Mouse (Mus musculus): ENCODE results near the gene Selenoh.
A peak's percentile ranks its signal among the peaks of the same experiment; 100 is the strongest.
"Not testable (repeated sequence)": the region's sequence is repeated elsewhere in the genome, so short reads cannot be mapped to it uniquely, and the experiment has no call there.

Gene Selenoh

DNA sequence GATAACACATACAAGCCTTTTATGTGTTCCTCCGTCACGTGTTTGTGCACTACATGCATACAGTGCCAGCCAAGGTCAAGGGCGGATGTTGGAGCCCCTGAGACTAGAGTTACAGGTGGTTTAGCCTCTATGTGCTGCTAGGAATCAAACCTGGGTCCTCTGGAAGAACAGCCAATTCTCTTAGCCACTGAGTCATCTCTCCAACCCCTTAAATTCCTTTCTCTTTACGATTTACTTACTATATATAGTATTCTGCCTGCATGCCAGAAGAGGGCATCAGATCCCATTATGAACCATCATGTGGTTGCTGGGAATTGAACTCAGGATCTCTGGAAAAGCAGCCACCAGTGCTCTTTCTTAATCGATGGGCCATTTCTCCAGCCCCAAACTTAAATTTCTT lies 965 bp upstream of the Selenoh start:
- not testable (repeated sequence) for DNase-seq (ENCODE audit: low read depth, low spot score)

- peak; percentile 11 for DNase-seq (ENCODE audit: low read depth, low spot score)
Measured at GRCm38 (mm10) chr2:84669828-84670568, 572 bp downstream of the Selenoh start.

DNA sequence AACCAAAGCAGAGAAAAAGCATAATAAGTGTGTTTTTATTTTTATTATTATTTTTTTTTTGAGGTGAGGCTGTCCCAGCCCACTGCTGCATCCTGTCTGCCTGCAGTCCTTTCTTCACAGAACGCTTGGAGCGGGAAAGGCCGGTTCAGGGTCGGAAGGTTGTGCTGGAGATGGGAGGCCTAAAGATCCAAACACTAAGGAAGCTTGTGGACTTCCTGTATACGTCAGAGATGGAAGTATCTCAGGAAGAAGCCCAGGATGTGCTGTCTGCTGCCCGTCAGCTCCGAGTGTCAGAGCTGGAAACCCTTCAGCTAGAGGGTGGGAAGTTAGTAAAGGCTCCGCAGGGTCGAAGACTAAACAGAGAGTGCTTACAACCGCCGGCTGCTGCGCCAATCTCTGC lies 4.5 kb downstream of the Selenoh start:
- DNase-seq (ENCODE audit: low read depth, low spot score): no peak

DNA sequence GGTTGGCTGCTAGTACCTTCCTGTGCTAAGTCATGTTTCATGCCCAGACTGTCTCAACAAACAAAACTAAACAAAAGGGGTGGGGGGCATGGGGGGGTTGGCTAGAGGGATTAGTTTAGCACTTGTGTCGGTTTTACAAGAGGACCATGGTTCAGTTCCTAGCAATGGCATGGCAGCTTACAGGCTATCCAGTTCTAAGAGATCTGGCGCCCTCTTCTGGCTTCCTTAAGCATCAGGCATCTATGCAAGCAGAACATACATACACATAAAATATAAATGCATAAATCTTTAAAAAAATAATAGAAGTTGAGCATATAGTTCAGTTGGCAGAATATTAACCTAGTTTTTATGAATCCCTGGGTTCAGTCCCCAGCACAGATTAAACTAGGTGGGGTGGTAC lies 7.7 kb downstream of the Selenoh start:
- DNase-seq (ENCODE audit: low read depth, low spot score): peak; percentile 65

- no peak for DNase-seq (ENCODE audit: low read depth, low spot score)
Measured at GRCm38 (mm10) chr2:84660253-84660652, 10.3 kb downstream of the Selenoh start.

DNA sequence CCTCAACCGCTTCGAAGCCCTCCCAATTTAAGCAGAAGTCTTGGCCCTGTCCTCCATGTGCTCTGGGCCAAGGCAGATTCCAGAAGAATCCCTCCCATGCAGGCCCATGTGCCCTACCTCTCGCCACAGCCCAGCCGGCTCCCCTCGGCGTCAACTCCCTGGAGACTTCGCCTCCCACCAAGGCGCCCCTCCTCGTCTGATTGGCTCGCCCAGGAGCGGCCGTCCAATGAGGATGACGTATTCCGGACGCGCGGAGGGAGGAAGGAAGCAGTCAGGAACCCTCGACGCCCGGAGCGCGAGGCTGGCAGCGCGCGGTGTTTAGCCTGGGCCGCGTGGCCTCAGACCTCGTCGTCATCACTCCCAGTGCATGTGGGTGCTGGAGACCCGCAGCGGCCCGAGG lies 11.8 kb downstream of the Selenoh start, which contains the start of gene Btbd18:
Gene Btbd18 (plus strand): TSS at position 274 of the 400 bp plus-strand sequence.
- DNase-seq (ENCODE audit: low read depth, low spot score): no peak

- DNase-seq (ENCODE audit: low read depth, low spot score): no peak
Measured at GRCm38 (mm10) chr2:84655864-84656263, 14.7 kb downstream of the Selenoh start.

DNA sequence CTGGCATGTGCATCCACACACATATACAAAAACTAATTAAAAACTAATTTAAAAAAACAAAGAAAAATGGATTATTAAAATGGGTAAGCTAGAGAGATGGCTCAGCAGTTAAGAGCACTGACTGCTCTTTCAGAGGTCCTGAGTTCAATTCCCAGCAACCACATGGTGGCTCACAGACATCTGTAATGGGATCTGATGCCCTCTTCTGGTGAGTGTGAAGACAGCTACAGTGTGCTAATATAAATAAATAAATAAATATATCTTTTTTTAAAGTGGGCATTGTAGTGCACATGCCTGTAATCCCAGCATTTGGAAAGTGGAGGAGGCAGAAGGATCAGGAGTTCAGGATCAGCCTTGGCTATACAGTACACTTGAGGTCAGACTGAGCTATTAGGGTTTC lies 17.2 kb downstream of the Selenoh start:
- DNase-seq (ENCODE audit: low read depth, low spot score): no peak

GRCm38 (mm10) chr2:84650464-84651195 lies 19.9 kb downstream of the Selenoh start, which contains the start of gene Ctnnd1:
Ctnnd1 (minus strand) TSS chr2:84650765.
- peak; percentile 58 for DNase-seq (ENCODE audit: low read depth, low spot score)

- peak; percentile 22 for DNase-seq (ENCODE audit: low read depth, low spot score)
Measured at GRCm38 (mm10) chr2:84649674-84650073, 20.9 kb downstream of the Selenoh start.

DNA sequence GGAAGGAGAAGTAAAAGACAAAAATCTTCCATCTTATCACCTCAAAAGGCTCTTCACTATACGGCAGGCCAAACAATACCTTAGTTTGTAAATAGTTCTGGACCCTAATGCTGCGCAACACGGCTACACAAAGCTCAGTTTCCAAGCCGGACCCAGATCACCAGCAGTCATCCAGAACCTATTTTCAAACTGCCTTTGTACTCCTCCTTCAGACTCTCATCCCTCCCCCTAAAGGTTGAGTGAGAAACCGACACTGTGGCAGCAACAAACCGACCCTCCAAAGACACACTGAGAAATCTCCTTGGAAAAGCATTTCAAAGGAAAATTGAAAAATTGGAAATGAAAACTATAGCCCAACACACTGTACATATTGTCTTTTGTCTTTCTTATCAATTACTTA lies 22.2 kb downstream of the Selenoh start:
- DNase-seq (ENCODE audit: low read depth, low spot score): no peak

DNA sequence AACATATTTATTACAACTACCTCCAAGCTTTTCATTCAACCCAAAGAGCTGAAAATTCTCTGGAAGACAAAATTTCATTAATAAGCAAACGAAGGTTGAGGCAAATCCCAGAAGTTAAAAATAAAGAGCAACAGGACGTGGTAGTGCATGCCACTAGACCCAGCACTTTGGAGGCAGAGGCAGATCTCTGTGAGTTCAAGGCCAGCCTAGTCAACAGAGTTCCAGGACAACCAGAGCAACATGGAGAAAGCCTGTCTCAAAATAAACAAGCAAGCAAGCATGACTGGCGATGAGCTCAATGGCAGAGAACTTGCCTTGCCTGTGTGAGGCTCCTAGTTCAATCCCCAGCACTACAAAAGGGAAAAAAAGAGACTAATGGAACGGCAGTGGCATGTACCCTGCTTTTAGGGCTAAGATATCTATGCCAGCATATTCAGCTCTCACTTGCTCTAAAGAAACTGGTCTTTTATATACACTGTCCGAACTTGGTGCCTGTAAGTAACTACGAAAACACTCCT lies 23.5 kb downstream of the Selenoh start:
- DNase-seq (ENCODE audit: low read depth, low spot score): no peak

GRCm38 (mm10) chr2:84646138-84646537 lies 24.4 kb downstream of the Selenoh start:
- no peak for DNase-seq (ENCODE audit: low read depth, low spot score)

GRCm38 (mm10) chr2:84640833-84641232 lies 29.7 kb downstream of the Selenoh start:
- no peak for DNase-seq (ENCODE audit: low read depth, low spot score)

GRCm38 (mm10) chr2:84638428-84639220 lies 31.9 kb downstream of the Selenoh start:
- DNase-seq (ENCODE audit: low read depth, low spot score): no peak

- DNase-seq (ENCODE audit: low read depth, low spot score): no peak
Measured at GRCm38 (mm10) chr2:84637452-84638165, 33.0 kb downstream of the Selenoh start.

DNA sequence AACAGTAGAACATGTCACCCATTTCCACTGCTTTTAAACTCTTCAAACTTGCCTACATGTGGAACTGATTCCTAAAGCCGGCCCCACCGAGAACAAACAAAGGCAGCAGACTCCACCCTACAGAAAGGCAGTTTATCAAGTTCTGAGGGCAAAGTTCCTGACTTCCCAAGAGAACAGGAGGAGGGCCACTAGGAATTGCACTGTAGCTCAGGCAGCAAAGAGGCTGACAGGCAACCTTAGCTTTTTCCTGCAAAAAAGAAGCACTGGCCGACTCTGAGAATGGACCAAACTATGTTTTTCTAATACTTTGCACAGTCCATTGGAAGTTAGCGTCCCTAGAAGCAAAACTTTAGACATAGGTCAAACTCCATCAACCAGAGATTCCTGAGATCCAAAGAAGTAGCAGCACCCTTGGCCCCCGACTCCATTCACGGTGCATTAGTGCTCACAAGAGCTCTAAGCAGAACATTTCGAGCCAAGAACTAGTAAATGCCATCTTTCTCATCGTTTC lies 34.3 kb downstream of the Selenoh start:
- DNase-seq (ENCODE audit: low read depth, low spot score): no peak

- no peak for DNase-seq (ENCODE audit: low read depth, low spot score)
Measured at GRCm38 (mm10) chr2:84635611-84636010, 35.0 kb downstream of the Selenoh start.

DNA sequence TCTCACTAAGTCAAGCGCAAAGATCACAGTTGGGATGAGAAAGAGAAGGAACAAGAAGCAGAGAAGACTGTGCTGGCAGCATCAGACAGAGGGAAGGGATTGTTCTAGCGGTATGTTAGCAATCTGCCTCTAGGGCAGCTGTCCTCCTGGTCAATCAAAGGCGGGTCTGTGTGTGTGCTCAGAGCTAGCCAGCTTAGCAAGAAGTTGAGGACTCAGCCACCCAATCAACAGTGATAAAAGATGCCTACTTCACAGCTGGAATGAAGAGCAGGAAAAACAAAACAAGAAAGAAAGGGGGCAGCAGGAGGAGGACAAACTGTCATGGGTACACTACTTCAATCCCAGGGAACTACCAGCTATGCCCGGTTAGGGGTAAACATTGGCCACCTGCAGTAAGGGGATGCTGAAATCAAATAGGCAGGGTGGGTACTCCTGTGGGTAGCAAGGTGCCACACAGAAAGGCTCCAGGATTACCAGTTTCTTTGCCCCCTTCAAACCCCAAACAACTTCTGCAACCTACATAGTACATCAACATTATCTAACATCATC lies 35.6 kb downstream of the Selenoh start:
- no peak for DNase-seq (ENCODE audit: low read depth, low spot score)

DNA sequence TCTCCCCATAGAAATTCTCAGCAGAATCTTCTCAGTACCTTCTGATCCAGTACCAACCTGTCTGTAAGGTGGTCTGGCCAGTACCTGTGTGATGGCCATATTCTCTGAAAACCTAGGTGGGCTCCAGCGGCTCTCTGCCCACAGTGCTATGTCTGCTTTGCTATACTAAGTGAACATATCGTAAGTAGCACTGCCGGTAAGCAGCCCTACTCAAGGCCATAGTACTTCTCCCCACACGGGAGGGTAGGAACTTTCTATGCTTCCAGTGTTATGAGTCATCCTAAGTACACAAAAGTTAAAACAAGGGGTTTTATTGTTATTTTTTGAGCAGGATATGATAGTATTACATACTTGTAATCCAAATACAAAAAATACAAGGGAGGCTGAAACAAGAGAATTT lies 36.6 kb downstream of the Selenoh start:
- DNase-seq (ENCODE audit: low read depth, low spot score): no peak

DNA sequence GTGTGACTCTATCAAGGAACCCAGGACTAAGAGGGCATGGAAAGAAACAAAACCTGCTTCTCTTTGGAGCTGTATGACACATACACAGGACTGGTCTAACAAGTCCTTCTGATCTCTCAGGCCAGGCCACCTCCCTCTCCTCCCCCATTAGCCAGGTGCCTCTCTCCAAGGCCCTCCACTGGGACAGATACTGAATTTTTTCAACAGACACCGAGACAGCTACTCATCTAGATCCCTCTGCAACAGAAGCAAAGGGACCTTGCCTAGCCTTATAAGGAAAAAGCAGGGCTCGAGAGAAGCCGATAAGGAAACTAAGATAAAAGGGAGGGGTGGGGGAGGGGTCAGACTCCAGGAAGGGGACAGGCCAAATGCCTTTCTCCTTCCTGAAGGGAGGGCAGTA lies 37.6 kb downstream of the Selenoh start:
- no peak for DNase-seq (ENCODE audit: low read depth, low spot score)

All from c-Kit-negative CD71-positive TER-119-positive erythroid progenitor cells, embryonic 14.5 days (primary cell).